Mouse (Mus musculus): ENCODE data around the gene Crcp.

GRCm38 (mm10) chr5:129980216-129980615 lies 48.9 kb upstream of the Crcp start:
- no peak for TF ChIP-seq CTCF (IDR thresholded peaks at IDR 0.05; ENCODE audit: low read depth, low read length)
- no peak for TF ChIP-seq POLR2AphosphoS5 (IDR thresholded peaks at IDR 0.05; ENCODE audit: insufficient replicate concordance, low read depth, low read length)
- no peak for TF ChIP-seq GATA1 (IDR thresholded peaks at IDR 0.05; ENCODE audit: borderline replicate concordance, low read length)
- no peak for TF ChIP-seq TAL1 (conservative IDR thresholded peaks at IDR 0.05; ENCODE audit: low read depth, low read length)

All from G1E (cell line).